Mouse (Mus musculus): ENCODE measurements at regions not wholly inside any gene's neighbourhood (a gene's known extent, or its start where the extent isn't known, plus 50 kb on each side); places are given as distances from the start of the nearest gene placed in this dataset.

GRCm38 (mm10) chr12:112378482-112379243 lies 110.6 kb upstream of the A530016L24Rik start:
- no peak for DNase-seq

GRCm38 (mm10) chr12:112387836-112388235 lies 101.4 kb upstream of the A530016L24Rik start:
- DNase-seq, result no peak

GRCm38 (mm10) chr12:112395909-112396308 lies 93.3 kb upstream of the A530016L24Rik start:
- no peak for DNase-seq

DNA sequence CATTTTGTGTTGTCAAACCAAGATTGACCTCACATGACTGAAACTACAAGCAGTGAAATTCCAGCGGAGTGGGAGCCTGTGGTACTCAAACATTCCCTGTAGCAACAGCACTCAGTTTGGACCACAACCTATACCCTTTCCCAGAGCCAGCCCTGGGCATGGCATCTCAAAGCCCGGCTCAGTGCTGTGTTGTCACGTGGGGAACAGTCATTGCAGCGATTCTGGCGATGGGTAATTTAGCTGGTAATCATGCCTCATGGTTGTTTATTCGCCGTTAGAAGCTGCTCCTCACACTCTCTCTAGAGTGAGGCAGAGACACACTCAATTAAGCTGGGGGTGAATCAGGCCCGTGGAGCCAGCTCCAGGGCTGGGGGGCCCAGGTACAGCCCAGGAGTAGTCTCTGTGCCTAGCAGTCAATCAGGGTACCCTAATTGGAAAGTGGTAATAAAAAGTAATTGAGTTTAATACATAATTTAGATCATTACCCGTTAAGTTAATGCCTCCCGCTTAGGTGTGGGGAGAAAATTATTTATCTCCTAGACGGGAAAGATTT lies 85.5 kb upstream of the A530016L24Rik start:
- no peak for DNase-seq

- DNase-seq, result no peak
Measured at GRCm38 (mm10) chr12:112404338-112404737, 84.9 kb upstream of the A530016L24Rik start.

DNA sequence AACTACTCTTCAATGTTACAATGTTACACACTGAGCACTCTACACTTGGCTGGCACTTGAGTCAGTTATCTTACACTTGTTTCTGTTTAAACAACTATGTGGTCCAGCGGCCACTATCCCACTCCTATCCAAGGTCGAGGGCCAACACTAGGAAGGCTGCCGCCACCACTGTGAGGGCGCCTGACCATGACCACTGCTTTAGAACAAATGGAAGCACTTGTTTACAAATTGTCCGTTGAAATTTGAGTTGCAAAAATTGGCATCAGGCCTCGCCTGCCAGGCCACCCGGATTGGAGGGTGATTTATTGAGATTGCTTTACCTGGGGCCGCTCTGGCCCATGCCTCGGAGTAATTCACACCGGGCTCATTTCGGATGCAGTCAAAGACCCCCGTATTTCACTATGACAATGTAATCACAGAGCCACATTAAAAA lies 83.5 kb upstream of the A530016L24Rik start:
- DNase-seq, result no peak

GRCm38 (mm10) chr12:112411612-112412350 lies 77.5 kb upstream of the A530016L24Rik start:
- DNase-seq, result no peak

DNA sequence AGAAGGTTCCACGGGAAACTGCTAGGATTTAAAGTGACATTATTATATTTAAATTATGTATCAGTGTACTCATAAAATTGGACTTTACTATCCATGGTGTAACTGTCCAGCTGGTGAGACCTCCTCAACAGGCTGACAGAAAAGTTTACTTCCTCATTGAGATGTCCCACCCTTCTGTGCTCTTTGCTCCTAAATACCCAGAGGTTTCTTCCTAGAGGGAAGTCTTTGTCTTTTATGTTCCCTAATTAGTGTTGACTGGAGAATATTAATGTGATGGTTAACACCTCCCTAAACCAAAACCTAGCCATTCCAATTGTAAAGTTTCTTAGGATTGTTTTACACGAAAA lies 76.9 kb upstream of the A530016L24Rik start:
- no peak for DNase-seq

DNA sequence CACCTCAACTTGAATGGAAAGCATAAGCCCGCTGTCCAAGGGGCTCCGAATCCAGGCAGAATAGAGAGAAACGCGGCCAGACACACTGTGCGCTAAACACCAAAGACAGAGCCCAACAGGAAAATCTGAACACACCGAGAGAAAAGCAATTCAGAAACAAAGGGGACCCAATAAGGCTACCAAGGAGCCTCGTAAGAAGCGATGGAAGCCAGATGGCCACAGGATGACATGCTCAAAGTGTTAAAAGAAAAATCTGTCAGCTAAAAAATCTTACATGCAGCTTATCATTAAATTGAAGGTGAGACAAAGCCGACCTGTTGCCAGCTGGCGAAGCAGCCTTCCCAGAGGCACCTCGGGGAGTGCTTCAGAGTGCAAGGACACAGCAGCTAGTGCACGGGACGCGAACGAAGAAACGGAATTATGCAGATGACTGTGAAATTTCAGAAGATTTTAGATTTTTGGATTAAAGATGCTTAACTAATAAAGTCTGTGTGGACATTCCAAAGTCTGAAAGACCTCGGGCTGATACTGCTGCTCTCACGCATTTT lies 73.2 kb upstream of the A530016L24Rik start:
- no peak for DNase-seq

DNA sequence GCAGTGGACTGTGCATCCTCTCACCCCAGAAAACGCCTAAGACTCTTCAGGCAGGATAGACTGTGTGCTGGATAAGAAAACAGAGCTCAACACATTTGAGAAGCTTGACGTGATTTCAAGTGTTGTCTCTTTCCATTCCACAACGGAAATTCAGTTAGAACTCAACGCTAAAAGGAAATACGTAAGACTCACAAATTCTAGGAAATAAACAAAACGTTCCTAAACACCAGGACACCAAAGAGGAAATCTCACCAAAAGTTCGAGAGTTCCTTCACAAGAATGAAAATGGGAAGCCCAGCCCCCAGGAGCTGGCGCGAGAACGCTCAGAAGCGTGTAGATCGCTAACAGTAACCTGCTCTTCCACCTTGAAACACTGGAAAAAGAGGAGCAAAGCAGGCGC lies 72.7 kb upstream of the A530016L24Rik start:
- no peak for DNase-seq

DNA sequence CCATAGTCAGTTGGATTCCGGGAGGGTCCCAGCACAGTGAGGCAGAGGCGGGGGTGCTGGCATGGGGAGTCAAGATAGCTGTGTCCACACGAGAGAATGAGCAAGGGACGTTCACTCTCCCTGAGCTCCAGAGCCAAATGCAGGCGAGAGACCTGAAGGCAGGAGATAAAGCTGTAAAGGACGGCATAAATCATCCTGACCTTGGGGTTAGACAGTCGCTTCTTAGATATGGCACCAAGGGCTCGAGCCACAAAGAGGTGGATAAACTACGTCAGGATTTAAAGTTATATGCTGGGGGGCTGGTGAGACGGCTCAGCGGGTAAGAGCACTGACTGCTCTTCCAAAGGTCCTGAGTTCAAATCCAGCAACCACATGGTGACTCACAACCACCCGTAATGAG lies 70.6 kb upstream of the A530016L24Rik start:
- DNase-seq, result peak; percentile 35

DNA sequence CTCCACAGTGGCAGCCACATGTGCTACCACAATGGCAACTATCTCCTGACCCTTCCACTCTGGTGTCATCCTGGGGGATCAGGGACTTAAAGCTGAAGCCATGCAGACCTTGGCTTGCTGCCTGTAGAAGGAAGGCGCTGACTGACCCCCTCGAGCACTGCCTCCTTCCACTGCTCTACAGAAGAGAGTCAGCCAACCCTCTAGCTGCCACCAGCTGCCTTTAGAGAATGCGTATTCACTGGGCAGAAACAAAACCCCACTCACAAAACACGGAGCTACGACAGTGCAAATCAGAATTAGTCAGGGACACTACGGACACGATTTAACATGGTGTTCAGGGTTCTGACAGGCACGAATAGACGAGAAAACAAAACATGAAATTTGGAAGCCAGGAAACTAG lies 67.1 kb upstream of the A530016L24Rik start:
- no peak for DNase-seq

DNA sequence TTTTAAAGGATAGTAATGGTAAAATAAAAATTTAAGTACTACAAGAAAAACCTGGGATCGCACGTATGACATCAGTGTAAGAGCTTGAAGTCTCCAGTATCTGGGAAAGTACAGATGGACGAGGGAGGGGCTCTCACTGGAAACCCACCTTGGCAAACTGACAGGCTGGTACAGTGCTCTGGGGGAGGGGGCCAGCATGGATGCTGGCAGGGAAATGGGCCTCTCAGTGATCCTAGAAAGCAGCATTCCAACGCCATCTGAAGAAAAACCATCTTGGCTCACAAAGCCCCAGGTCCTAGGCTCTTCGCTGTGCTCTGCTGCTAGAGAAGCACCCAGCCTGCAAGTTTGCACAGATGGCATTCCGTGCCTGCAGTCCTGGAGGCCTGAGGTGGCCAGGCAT lies 65.1 kb upstream of the A530016L24Rik start:
- no peak for DNase-seq

- DNase-seq, result peak; percentile 22
Measured at GRCm38 (mm10) chr12:112426681-112427080, 62.6 kb upstream of the A530016L24Rik start.

GRCm38 (mm10) chr12:112430104-112430846 lies 59.0 kb upstream of the A530016L24Rik start:
- DNase-seq, result no peak

DNA sequence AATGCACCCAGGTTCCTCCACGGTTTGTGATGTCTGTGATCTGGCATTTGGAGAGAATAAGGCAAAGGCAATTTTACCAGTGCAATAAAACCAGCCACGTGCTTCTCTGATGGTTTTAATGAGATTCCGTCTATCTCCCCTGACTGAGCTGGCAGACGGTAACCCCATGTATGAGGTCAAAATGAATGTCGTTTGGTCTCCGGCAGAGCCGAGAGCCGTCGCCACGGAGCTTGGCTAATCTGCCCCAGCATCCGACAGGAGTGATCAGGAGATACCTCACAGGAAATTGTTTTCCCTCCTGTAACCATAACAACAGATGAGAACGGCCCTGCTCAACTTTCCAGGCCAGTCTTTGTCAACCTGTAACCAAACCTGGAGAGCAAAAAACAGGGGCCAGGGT lies 55.9 kb upstream of the A530016L24Rik start:
- no peak for DNase-seq

GRCm38 (mm10) chr12:112434673-112435294 lies 54.5 kb upstream of the A530016L24Rik start:
- no peak for DNase-seq

DNA sequence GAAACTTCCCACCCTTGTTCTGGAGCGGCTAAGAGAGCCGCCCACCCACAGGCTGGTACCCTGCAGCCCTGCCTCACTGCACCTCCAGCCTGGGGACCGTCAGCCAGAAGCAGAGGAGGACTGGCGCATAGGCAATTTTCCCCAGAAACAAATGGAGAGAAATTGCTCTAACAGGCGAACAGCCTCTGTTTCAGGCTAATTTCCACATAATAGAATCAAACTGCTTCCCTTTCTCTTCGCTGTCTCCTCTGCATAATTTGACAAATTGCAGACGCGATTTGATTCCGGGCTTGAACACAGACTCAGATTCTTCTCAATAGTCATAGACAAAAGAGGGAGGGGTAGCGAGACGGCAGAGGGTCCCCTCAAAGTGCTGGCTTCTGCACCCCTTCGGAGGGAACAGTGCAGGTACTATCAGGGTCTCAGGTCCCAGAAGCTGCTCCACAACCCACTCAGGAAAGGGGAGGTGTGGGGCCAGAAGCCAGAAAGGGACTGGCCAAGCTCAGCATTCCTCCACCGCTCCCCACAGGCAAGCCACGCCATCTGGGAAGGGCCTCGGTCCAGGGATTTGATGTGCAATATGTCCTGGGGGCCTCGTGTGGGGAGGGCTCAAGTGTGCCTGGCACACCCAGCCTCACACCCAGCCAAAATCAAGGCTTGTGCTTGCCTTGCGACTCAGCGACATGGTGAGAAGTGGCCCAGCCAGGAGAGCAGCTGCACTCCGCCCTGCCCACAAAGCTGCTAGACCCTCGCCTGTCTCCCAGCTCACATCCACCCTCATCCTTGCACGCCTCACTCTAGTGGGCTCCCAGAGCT lies 53.7 kb upstream of the A530016L24Rik start:
- DNase-seq, result no peak

DNA sequence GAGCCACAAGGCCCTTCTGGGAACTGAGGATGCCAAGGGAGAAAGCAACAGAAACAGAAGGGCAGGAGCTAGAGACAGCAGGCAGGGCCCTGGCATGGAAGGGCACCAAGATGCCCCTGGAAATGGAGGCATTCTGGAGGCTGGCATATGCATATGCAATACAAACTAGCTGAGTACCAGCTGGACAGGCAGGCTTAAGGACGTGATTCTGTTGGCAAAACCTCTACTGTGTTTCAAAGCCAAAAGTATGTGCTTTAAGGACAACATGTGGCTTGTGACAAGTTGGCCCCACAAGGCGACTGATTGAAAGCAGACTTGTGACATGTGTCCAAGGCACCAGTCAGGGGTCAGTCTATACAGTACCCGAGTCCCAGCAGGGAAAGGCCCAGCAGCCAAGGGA lies 52.2 kb upstream of the A530016L24Rik start:
- no peak for DNase-seq

DNA sequence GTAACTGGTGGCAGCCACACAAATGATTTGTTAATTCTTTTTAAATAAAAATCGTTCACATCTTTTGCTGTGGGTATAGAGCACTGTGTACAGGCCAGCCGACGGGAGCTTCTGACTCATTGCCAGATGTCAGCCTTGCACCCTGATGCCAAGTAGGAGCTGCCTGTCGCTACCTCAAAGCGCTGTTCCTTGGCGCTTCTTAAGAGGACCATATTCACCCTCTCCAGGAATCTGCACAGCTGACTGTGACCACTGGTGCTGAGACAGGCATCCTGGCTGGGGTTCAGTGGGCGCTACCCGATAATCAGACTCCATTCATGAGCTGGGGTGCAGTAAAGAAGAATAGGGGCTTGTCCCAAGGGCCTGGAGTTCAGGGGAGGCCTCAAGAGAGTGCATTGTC lies 51.0 kb upstream of the A530016L24Rik start:
- DNase-seq, result no peak
